10 mouse cellular contexts compared by ENCODE assay signal in genomic region chr9:103134450-103135030, GRCm38 (mm10). TPM values are rescaled to one million over a fixed set of nuclear protein-coding genes. Genes with fewer than 3 reads are reported as not detected.
DNase-seq lines count a peak whose midpoint lies in the region; ATAC-seq lines count a peak whose summit lies in the region.
"Had no signal": no experiment of that assay in that cellular context is flagged by ENCODE, and none has a peak within 500 bp of the region (broad histone marks: within the 10 kb centered on the region; RNA-seq: fewer than 3 reads in every experiment).

No protein-coding gene starts in this region.

- H3K36me3 ChIP-seq in heart, embryonic 10.5 days = no peaks in the 10 kb centered on the region
- H3K36me3 ChIP-seq in embryonic facial prominence, embryonic 11.5 days (replicated peaks; ENCODE audit: control insufficient read depth, insufficient read depth, low read depth, low read length) = no peaks in the 10 kb centered on the region
- H3K36me3 ChIP-seq in limb, embryonic 12.5 days = no peaks in the 10 kb centered on the region
- H3K36me3 ChIP-seq: limb, embryonic 15.5 days had no signal

- H3K4me3 ChIP-seq in heart, embryonic 10.5 days = no peak overlapping the region
- H3K4me3 ChIP-seq in embryonic facial prominence, embryonic 11.5 days (ENCODE audit: low read depth, low read length) = no peak overlapping the region
- no peak overlapping the region for H3K4me3 ChIP-seq in limb, embryonic 12.5 days (replicated peaks)
- H3K4me3 ChIP-seq: limb, embryonic 15.5 days had no signal

- intact Hi-C loops in heart, postnatal 10 days (cut with DNase I) = no loop called here

- peak overlapping the region; percentile 6 for H3K9ac ChIP-seq in embryonic facial prominence, embryonic 11.5 days (replicated peaks; ENCODE audit: low read length)
- no peak overlapping the region for H3K9ac ChIP-seq in limb, embryonic 12.5 days (replicated peaks)
- H3K9ac ChIP-seq: limb, embryonic 15.5 days had no signal

- peaks cover 44% of the 10 kb centered on the region for H3K4me1 ChIP-seq in heart, embryonic 10.5 days
- H3K4me1 ChIP-seq in embryonic facial prominence, embryonic 11.5 days (ENCODE audit: control insufficient read depth, insufficient read depth, low read length) = no peaks in the 10 kb centered on the region; the same call in 1 of the 2 replicates
- H3K4me1 ChIP-seq in limb, embryonic 12.5 days (replicated peaks) = peaks cover 19% of the 10 kb centered on the region

- peak overlapping the region; percentile 65 for H3K27ac ChIP-seq in heart, embryonic 10.5 days
- no peak overlapping the region for H3K27ac ChIP-seq in embryonic facial prominence, embryonic 11.5 days (replicated peaks; ENCODE audit: low read depth, low read length)
- no peak overlapping the region for H3K27ac ChIP-seq in limb, embryonic 12.5 days
- H3K27ac ChIP-seq: limb, embryonic 15.5 days had no signal

- DNase-seq in heart, embryonic 10.5 days (ENCODE audit: low spot score) = no peak
- no peak for DNase-seq in heart, postnatal 10 days
- peak; percentile 19 for DNase-seq in 3T3-L1 (ENCODE audit: low read depth, low spot score)
- no peak for DNase-seq in embryonic facial prominence, embryonic 11.5 days (ENCODE audit: low spot score)
- DNase-seq in testis, postnatal 10 days (ENCODE audit: low spot score) = no peak

- 53% methylated on average over 9 of the region's 9 CpGs for whole genome bisulfite sequencing in heart, embryonic 10.5 days
- WGBS in embryonic facial prominence, embryonic 11.5 days = 52% methylated on average over 9 of the region's 9 CpGs
- WGBS in limb, embryonic 12.5 days = 35% methylated on average over 9 of the region's 9 CpGs

- no peaks in the 10 kb centered on the region for H3K27me3 ChIP-seq in heart, embryonic 10.5 days (ENCODE audit: insufficient read depth, poor library complexity, severe bottlenecking)
- H3K27me3 ChIP-seq in embryonic facial prominence, embryonic 11.5 days (ENCODE audit: control insufficient read depth, insufficient read depth, low read length) = no peaks in the 10 kb centered on the region
- H3K27me3 ChIP-seq in limb, embryonic 12.5 days = no peaks in the 10 kb centered on the region
- H3K27me3 ChIP-seq: limb, embryonic 15.5 days; Patski had no signal

- no peak overlapping the region for H3K4me2 ChIP-seq in embryonic facial prominence, embryonic 11.5 days (ENCODE audit: low read depth, low read length)
- H3K4me2 ChIP-seq in limb, embryonic 12.5 days = no peak overlapping the region
- H3K4me2 ChIP-seq: limb, embryonic 15.5 days had no signal

- ATAC-seq in embryonic facial prominence, embryonic 11.5 days (replicated peaks; ENCODE audit: insufficient number of reproducible peaks, low FRiP score, low TSS enrichment, low read depth) = no peak; the same call in 1 of the 2 replicates
- 0 out of 2 replicates have a peak, but pooled peaks have one; percentile 13 for ATAC-seq in limb, embryonic 12.5 days (ENCODE audit: insufficient number of reproducible peaks, insufficient read depth, low FRiP score, low TSS enrichment, low read depth)
- ATAC-seq in inflammation-experienced regulatory T-cells, adult 6 months = no peak
- ATAC-seq in granulocyte monocyte progenitor cell, adult 5-6 weeks (replicated peaks; ENCODE audit: poor library complexity, severe bottlenecking) = no peak
- ATAC-seq: Patski had no signal

- H3K9me3 ChIP-seq in heart, embryonic 10.5 days = no peaks in the 10 kb centered on the region
- H3K9me3 ChIP-seq in embryonic facial prominence, embryonic 11.5 days (replicated peaks; ENCODE audit: control insufficient read depth, low read length) = no peaks in the 10 kb centered on the region
- H3K9me3 ChIP-seq in limb, embryonic 12.5 days = no peaks in the 10 kb centered on the region
- H3K9me3 ChIP-seq: limb, embryonic 15.5 days had no signal

RNA-seq across cellular contexts. Expression of gene Rab6b, which starts 23.0 kb away (rescaled TPM):
- polyA plus RNA-seq in heart, embryonic 10.5 days (2016; fragmentation: Nextera tagmentation; extraction: Ambion mirVana) = 2.3 and 2.7 TPM in 2 replicates
- 1 to 10 TPM; 1.7 to 1.8 TPM for total RNA-seq in heart, postnatal 10 days (2021)
- polyA plus RNA-seq in embryonic facial prominence, embryonic 11.5 days (2014; fragmentation: Nextera tagmentation; extraction: Ambion mirVana) = 6.0 and 7.5 TPM in 2 replicates
- polyA plus RNA-seq in limb, embryonic 12.5 days (2016; fragmentation: Nextera tagmentation; extraction: Ambion mirVana) = 2.8 and 3.9 TPM in 2 replicates
- polyA plus RNA-seq in inflammation-experienced regulatory T-cells, adult 6 months (2017; shearing (Covaris generic)) = 1 to 10 TPM in 1 of 3 experiments, under 1 TPM in 1, not detected in 1; 0.26 to 8.1 TPM
- total RNA-seq in granulocyte monocyte progenitor cell, adult 5-6 weeks (2014; fragmentation: Nextera tagmentation) = 0.11 and 0.23 TPM in 2 replicates
- 0.15 and 0.17 TPM in 2 replicates for total RNA-seq in granulocyte monocyte progenitor cell, adult 5-6 weeks (2017)
